Mouse (Mus musculus): ENCODE data around the gene Unc5c. TPM values are rescaled to one million over a fixed set of nuclear protein-coding genes. Genes with fewer than 3 reads are reported as not detected.

Gene Unc5c
- polyA plus RNA-seq, 1 experiment from 2014 or later = 15.6 TPM

GRCm38 (mm10) chr3:141498348-141499056, 33.5 kb downstream of the Unc5c start:
- no peak overlapping the region for H3K9ac ChIP-seq (ENCODE audit: low read depth, low read length)
- H3K36me3 ChIP-seq (ENCODE audit: insufficient read depth, low read length) = no peaks in the 10 kb centered on the region
- H3K4me1 ChIP-seq (replicated peaks; ENCODE audit: insufficient read depth, low read length) = no peaks in the 10 kb centered on the region
- 30% methylated on average over 4 of the region's 4 CpGs for WGBS
- TF ChIP-seq CTCF (IDR thresholded peaks at IDR 0.05; ENCODE audit: low read depth) = no peak
- no peak overlapping the region for H3K4me3 ChIP-seq (replicated peaks; ENCODE audit: low read depth, low read length)
- H3K9me3 ChIP-seq (replicated peaks; ENCODE audit: low read length) = no peaks in the 10 kb centered on the region
- H3K27me3 ChIP-seq (ENCODE audit: insufficient read depth, low read length) = no peaks in the 10 kb centered on the region
- ATAC-seq (replicated peaks; ENCODE audit: low FRiP score, low read depth) (peak; percentile 36; the same call in 1 of the 2 replicates), DNase-seq (ENCODE audit: low spot score) (peak; percentile 90)
- peak overlapping the region; percentile 26; the same call in 1 of the 2 replicates for H3K27ac ChIP-seq
- H3K4me2 ChIP-seq (ENCODE audit: low read length) = no peak overlapping the region

- ATAC-seq (replicated peaks; ENCODE audit: low FRiP score, low read depth) = no peak
- TF ChIP-seq CTCF (IDR thresholded peaks at IDR 0.05; ENCODE audit: low read depth) = no peak
- no peak for DNase-seq (ENCODE audit: low spot score)
- no peak overlapping the region for H3K27ac ChIP-seq
- no peaks in the 10 kb centered on the region; the same call in 1 of the 2 replicates for H3K9me3 ChIP-seq (replicated peaks; ENCODE audit: low read length)
- H3K4me3 ChIP-seq (replicated peaks; ENCODE audit: low read depth, low read length) = no peak overlapping the region
- H3K27me3 ChIP-seq (ENCODE audit: insufficient read depth, low read length) = no peaks in the 10 kb centered on the region
- WGBS = 67% methylated on average over 4 of the region's 4 CpGs
- no peak overlapping the region for H3K9ac ChIP-seq (ENCODE audit: low read depth, low read length)
- no peak overlapping the region for H3K4me2 ChIP-seq (ENCODE audit: low read length)
- no peaks in the 10 kb centered on the region for H3K36me3 ChIP-seq (ENCODE audit: insufficient read depth, low read length)
- H3K4me1 ChIP-seq (replicated peaks; ENCODE audit: insufficient read depth, low read length) = no peaks in the 10 kb centered on the region
Measured at GRCm38 (mm10) chr3:141501845-141502505, 37.0 kb downstream of the Unc5c start.

DNA sequence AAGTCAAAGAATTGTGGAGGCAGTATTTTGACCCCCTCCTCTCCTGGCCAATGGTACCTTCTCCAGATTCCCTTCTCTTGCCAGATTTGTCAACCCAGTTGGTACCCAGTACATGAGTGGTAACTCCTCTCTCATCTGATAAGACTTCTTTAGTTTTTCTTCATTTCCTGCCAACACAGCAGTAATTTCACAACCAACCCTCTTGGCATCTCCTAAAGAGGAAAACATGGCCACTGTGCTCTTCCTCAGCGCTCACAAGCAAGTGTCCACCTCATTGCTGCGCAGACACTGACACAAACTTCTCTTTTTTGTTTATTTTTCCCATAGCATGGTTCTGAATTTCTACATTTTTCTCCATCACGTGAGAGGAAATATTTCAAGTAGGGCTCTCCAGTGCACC, 38.3 kb downstream of the Unc5c start:
- Histone ChIP-seq H3K9me3 (replicated peaks; ENCODE audit: low read length) (no peaks in the 10 kb centered on the region; the same call in 1 of the 2 replicates), H3K9ac (ENCODE audit: low read depth, low read length) (no peak overlapping the region), H3K27me3 (ENCODE audit: insufficient read depth, low read length) (no peaks in the 10 kb centered on the region), H3K4me1 (replicated peaks; ENCODE audit: insufficient read depth, low read length) (no peaks in the 10 kb centered on the region), H3K4me3 (replicated peaks; ENCODE audit: low read depth, low read length) (no peak overlapping the region), H3K27ac (no peak overlapping the region), H3K36me3 (ENCODE audit: insufficient read depth, low read length) (no peaks in the 10 kb centered on the region), H3K4me2 (ENCODE audit: low read length) (no peak overlapping the region)
- TF ChIP-seq CTCF (IDR thresholded peaks at IDR 0.05; ENCODE audit: low read depth) = no peak
- DNase-seq (ENCODE audit: low spot score) = no peak
- WGBS = 92% methylated on average over 3 of the region's 3 CpGs
- no peak for ATAC-seq (replicated peaks; ENCODE audit: low FRiP score, low read depth)

- H3K4me3 ChIP-seq (replicated peaks; ENCODE audit: low read depth, low read length) = no peak overlapping the region
- no peak overlapping the region for H3K4me2 ChIP-seq (ENCODE audit: low read length)
- DNase-seq (ENCODE audit: low spot score) (no peak), ATAC-seq (replicated peaks; ENCODE audit: low FRiP score, low read depth) (no peak)
- no peak overlapping the region for H3K27ac ChIP-seq
- H3K9me3 ChIP-seq (replicated peaks; ENCODE audit: low read length) = no peaks in the 10 kb centered on the region; the same call in 1 of the 2 replicates
- H3K9ac ChIP-seq (ENCODE audit: low read depth, low read length) = no peak overlapping the region
- no peaks in the 10 kb centered on the region for H3K4me1 ChIP-seq (replicated peaks; ENCODE audit: insufficient read depth, low read length)
- H3K27me3 ChIP-seq (ENCODE audit: insufficient read depth, low read length) = no peaks in the 10 kb centered on the region
- WGBS = 28% methylated on average over 1 of the region's 1 CpGs
- H3K36me3 ChIP-seq (ENCODE audit: insufficient read depth, low read length) = no peaks in the 10 kb centered on the region
- TF ChIP-seq CTCF (IDR thresholded peaks at IDR 0.05; ENCODE audit: low read depth) = no peak
Measured at GRCm38 (mm10) chr3:141509772-141510171, 44.8 kb downstream of the Unc5c start.

DNA sequence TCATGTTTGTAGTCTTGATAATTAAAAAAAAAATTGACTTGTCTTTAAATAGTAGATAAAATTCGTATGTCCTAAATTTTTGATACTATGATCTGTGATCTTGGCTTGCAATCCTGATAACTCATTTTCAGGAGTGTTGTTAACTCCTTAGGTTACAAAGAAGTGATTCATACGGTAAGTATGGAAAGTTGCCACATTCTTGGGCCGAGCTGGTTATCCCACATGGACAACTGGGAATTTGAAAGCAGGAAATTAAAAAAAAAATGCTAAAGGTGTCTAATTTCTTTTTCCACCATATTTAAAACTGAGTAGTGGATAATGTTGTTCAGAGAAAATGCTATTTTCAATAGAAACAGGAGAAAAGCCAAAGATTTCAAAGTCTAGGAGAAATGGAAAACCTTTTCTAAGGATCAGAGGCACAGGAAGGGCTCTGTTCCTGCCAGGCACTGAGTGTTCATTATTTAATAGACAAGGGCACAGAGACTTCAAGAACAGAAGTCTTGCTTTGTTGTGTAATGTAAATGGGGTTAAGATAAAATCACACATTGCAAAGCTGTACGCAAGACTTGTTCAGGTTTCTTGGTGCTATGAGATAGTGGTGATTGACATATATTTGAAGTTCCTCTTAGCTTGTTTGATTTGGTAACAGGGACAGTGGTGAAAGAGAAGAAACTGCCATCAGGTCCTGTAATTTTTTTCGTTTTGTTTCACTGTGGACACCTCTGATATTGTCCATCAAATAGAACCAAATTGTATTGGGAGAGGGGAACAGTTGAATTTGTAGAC, 46.4 kb downstream of the Unc5c start:
- Histone ChIP-seq H3K4me1 (replicated peaks; ENCODE audit: insufficient read depth, low read length) (0 out of 2 replicates have a peak, but pooled peaks cover 9% of the 10 kb centered on the region), H3K9me3 (replicated peaks; ENCODE audit: low read length) (no peaks in the 10 kb centered on the region; the same call in 1 of the 2 replicates), H3K4me3 (replicated peaks; ENCODE audit: low read depth, low read length) (no peak overlapping the region), H3K27ac (no peak overlapping the region), H3K36me3 (ENCODE audit: insufficient read depth, low read length) (no peaks in the 10 kb centered on the region), H3K27me3 (ENCODE audit: insufficient read depth, low read length) (no peaks in the 10 kb centered on the region), H3K9ac (ENCODE audit: low read depth, low read length) (no peak overlapping the region), H3K4me2 (ENCODE audit: low read length) (no peak overlapping the region)
- 58% methylated on average over 5 of the region's 5 CpGs for WGBS
- ATAC-seq (replicated peaks; ENCODE audit: low FRiP score, low read depth) (no peak), DNase-seq (ENCODE audit: low spot score) (no peak)
- TF ChIP-seq CTCF (IDR thresholded peaks at IDR 0.05; ENCODE audit: low read depth) = no peak

DNA sequence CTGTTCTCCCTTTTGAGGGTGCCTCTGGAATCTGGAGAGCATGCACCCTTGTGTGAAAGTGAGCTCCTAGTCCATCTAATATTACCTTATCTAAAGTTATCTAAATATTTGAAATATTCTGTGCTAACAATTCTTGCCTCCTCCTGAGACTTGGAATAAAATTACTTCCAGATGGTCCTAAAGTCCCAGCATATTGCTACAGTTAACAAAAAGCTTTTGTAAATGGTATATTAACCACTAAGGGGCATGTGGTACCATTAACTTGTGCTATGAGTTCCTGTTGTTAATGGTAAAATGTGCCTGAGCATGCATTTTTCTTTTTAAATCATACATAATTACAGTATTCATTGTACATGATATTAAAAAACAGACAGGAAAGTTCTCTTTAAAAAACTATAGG, 63.7 kb downstream of the Unc5c start:
- no peak overlapping the region for H3K4me2 ChIP-seq (ENCODE audit: low read length)
- no peak for TF ChIP-seq CTCF (IDR thresholded peaks at IDR 0.05; ENCODE audit: low read depth)
- no peaks in the 10 kb centered on the region for H3K36me3 ChIP-seq (ENCODE audit: insufficient read depth, low read length)
- no peak overlapping the region for H3K9ac ChIP-seq (ENCODE audit: low read depth, low read length)
- ATAC-seq (replicated peaks; ENCODE audit: low FRiP score, low read depth) (no peak), DNase-seq (ENCODE audit: low spot score) (no peak)
- no peaks in the 10 kb centered on the region for H3K9me3 ChIP-seq (replicated peaks; ENCODE audit: low read length)
- no peak overlapping the region for H3K27ac ChIP-seq
- no peaks in the 10 kb centered on the region for H3K4me1 ChIP-seq (replicated peaks; ENCODE audit: insufficient read depth, low read length)
- no peak overlapping the region for H3K4me3 ChIP-seq (replicated peaks; ENCODE audit: low read depth, low read length)
- H3K27me3 ChIP-seq (ENCODE audit: insufficient read depth, low read length) = no peaks in the 10 kb centered on the region
